Mouse (Mus musculus): ENCODE data around the gene Pcsk5. TPM values are rescaled to one million over a fixed set of nuclear protein-coding genes. Genes with fewer than 3 reads are reported as not detected.

The Pcsk5 gene
- total RNA-seq, 4 experiments from 2014 or later = 1.8 to 2.5 (median 2.1) TPM

- DNase-seq (ENCODE audit: low spot score) = no peak
These were observed 436.9 kb downstream of the Pcsk5 start for GRCm38 (mm10) chr19:17400571-17400970.

GRCm38 (mm10) chr19:17399965-17400364 lies 437.5 kb downstream of the Pcsk5 start:
- DNase-seq (ENCODE audit: low spot score) = no peak

GRCm38 (mm10) chr19:17397922-17398321 lies 439.5 kb downstream of the Pcsk5 start:
- no peak for DNase-seq (ENCODE audit: low spot score)

GRCm38 (mm10) chr19:17396802-17397201 lies 440.6 kb downstream of the Pcsk5 start:
- peak; percentile 37 for DNase-seq (ENCODE audit: low spot score)

GRCm38 (mm10) chr19:17393841-17394591 lies 443.4 kb downstream of the Pcsk5 start, which contains the start of gene Rfk:
Gene Rfk, plus strand, starts transcription at chr19:17394043.
- peak; percentile 86 for DNase-seq (ENCODE audit: low spot score)

- no peak for DNase-seq (ENCODE audit: low spot score)
These were observed 444.6 kb downstream of the Pcsk5 start for GRCm38 (mm10) chr19:17392866-17393265.

- peak; percentile 26 for DNase-seq (ENCODE audit: low spot score)
These were observed 449.0 kb downstream of the Pcsk5 start for GRCm38 (mm10) chr19:17388404-17388803.

GRCm38 (mm10) chr19:17386424-17386823 lies 451.0 kb downstream of the Pcsk5 start:
- DNase-seq (ENCODE audit: low spot score) = no peak

- no peak for DNase-seq (ENCODE audit: low spot score)
These were observed 452.0 kb downstream of the Pcsk5 start for GRCm38 (mm10) chr19:17385426-17385825.

- no peak for DNase-seq (ENCODE audit: low spot score)
These were observed 452.4 kb downstream of the Pcsk5 start for GRCm38 (mm10) chr19:17385022-17385421.

- no peak for DNase-seq (ENCODE audit: low spot score)
These were observed 454.5 kb downstream of the Pcsk5 start for GRCm38 (mm10) chr19:17382807-17383397.
